Mouse (Mus musculus): Measurements from ENCODE around the gene Rasa4. TPM values are rescaled to one million over a fixed set of nuclear protein-coding genes. Genes with fewer than 3 reads are reported as not detected.
"Not testable (repeated sequence)": the region's sequence is repeated elsewhere in the genome, so short reads cannot be mapped to it uniquely, and the experiment has no call there.

The Rasa4 gene
- polyA plus RNA-seq, 1 experiment from 2014 or later, result 5.1 TPM

DNA sequence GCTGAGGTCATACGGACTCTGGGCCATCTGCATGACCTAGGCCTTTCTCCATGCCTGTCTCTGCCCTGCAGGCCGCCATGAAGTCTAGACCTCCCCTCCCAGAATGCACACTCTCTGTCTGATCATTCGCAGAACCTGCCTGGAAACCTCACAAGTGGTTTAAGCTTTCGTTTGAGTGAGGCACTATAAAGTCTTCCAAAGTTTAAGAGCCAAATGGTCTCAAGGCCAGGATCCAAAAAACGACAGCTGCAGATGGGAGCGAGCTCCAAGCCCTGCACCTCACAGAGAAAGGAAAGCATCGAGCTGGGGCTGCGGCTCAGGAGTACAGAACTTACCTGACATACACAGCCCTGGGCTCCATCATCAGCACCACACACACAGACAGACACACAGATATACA lies 68.6 kb downstream of the Rasa4 start:
- Histone ChIP-seq H3K27me3 (no peaks in the 10 kb centered on the region), H3K9ac (no peak overlapping the region), H3K27ac (no peak overlapping the region), H3K4me2 (no peak overlapping the region), H3K36me3 (ENCODE audit: poor library complexity, severe bottlenecking) (no peaks in the 10 kb centered on the region), H3K4me3 (no peak overlapping the region), H3K9me3 (replicated peaks) (no peaks in the 10 kb centered on the region), H3K4me1 (no peaks in the 10 kb centered on the region)
- ATAC-seq, result no peak
- 81% methylated on average over 8 of the region's 8 CpGs for WGBS

DNA sequence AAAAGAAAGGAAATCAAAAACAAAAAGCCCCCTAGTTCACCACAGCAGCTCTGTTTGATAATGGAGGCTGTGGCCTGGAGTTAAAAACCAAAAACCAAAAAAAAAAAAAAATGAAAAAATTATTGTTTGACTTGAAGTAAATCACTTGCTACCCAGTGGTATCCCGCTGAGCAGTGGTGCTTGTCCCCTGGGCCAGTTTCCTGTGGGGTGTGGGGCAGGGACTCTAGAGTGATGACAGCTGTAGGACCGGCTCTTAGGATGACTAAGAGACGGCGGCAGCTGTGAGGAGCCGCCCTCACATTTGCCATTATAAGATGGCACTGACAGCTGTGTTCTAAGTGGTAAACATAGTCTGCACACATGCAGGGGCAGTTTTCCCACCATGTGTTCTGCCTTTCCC lies 71.7 kb downstream of the Rasa4 start:
- no peak overlapping the region for H3K27ac ChIP-seq
- WGBS, result 92% methylated on average over 5 of the region's 5 CpGs
- no peaks in the 10 kb centered on the region for H3K4me1 ChIP-seq
- H3K27me3 ChIP-seq, result no peaks in the 10 kb centered on the region
- H3K4me3 ChIP-seq, result no peak overlapping the region
- H3K9ac ChIP-seq, result no peak overlapping the region
- no peak overlapping the region for H3K4me2 ChIP-seq
- ATAC-seq, result no peak
- no peaks in the 10 kb centered on the region for H3K9me3 ChIP-seq (replicated peaks)
- peaks cover 4% of the 10 kb centered on the region; the same call in 1 of the 2 replicates for H3K36me3 ChIP-seq (ENCODE audit: poor library complexity, severe bottlenecking)

DNA sequence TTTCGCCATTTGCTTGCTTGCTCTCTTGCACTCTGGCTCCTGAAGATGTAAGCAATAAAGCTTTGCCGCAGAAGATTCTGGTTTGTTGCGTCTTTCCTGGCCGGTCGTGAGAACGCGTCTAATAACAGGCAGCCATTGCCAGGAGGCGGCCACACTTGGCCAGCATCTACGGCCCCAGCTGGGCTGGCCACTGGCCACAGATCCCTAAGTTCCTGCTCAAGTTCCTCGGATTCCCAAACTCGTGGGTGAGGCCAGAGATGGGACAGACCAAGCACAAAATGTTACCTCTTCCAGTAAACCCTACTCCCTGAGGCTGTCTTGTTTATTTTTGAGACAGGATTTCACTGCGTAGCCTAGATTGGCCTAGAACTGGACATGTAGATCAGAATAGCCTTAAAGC lies 76.4 kb downstream of the Rasa4 start:
- H3K27me3 ChIP-seq; H3K27ac ChIP-seq; H3K4me2 ChIP-seq; H3K9me3 ChIP-seq (replicated peaks); ATAC-seq; H3K4me1 ChIP-seq; H3K9ac ChIP-seq; H3K4me3 ChIP-seq: not testable (repeated sequence)
- H3K36me3 ChIP-seq (ENCODE audit: poor library complexity, severe bottlenecking), result peaks cover 10% of the 10 kb centered on the region; the same call in 1 of the 2 replicates
- 91% methylated on average over 11 of the region's 12 CpGs for WGBS

Small RNA genes lying within 50 kb of the gene (microRNA-seq; reads per million reads assigned to microRNA genes)
- not detected for gene Mir7035

Other genes with a start within 250 kb of the Rasa4 start
- gene Hspb1, start 196.0 kb upstream of the Rasa4 start, polyA plus RNA-seq (2015; fragmentation: Nextera tagmentation; extraction: Ambion mirVana), result 3.9 and 4.3 TPM in 2 replicates
- 424 and 485 TPM in 2 replicates for gene Ywhag, start 149.3 kb upstream of the Rasa4 start, polyA plus RNA-seq (2015; fragmentation: Nextera tagmentation; extraction: Ambion mirVana)
- 0.48 TPM in 2 replicates for gene Ssc4d, start 109.4 kb upstream of the Rasa4 start, polyA plus RNA-seq (2015; fragmentation: Nextera tagmentation; extraction: Ambion mirVana)
- gene Zp3, start 103.8 kb upstream of the Rasa4 start, polyA plus RNA-seq (2015; fragmentation: Nextera tagmentation; extraction: Ambion mirVana), result not detected in 2 replicates
- 25.5 and 27.2 TPM in 2 replicates for gene Dtx2, start 89.1 kb upstream of the Rasa4 start, polyA plus RNA-seq (2015; fragmentation: Nextera tagmentation; extraction: Ambion mirVana)
- gene Upk3b, start 45.4 kb upstream of the Rasa4 start, polyA plus RNA-seq (2015; fragmentation: Nextera tagmentation; extraction: Ambion mirVana), result not detected in 2 replicates
- not detected in 2 replicates for gene Upk3bl, start 29.4 kb upstream of the Rasa4 start, polyA plus RNA-seq (2015; fragmentation: Nextera tagmentation; extraction: Ambion mirVana)
- 282 and 287 TPM in 2 replicates for gene Polr2j, start 32.7 kb downstream of the Rasa4 start, polyA plus RNA-seq (2015; fragmentation: Nextera tagmentation; extraction: Ambion mirVana)
- gene Lrwd1, start 52.2 kb downstream of the Rasa4 start, polyA plus RNA-seq (2015; fragmentation: Nextera tagmentation; extraction: Ambion mirVana), result 43.2 and 45.2 TPM in 2 replicates
- 18.4 and 22.8 TPM in 2 replicates for gene Alkbh4, start 52.2 kb downstream of the Rasa4 start, polyA plus RNA-seq (2015; fragmentation: Nextera tagmentation; extraction: Ambion mirVana)
- gene Orai2, start 86.8 kb downstream of the Rasa4 start, polyA plus RNA-seq (2015; fragmentation: Nextera tagmentation; extraction: Ambion mirVana), result 17.4 and 21.9 TPM in 2 replicates
- gene Prkrip1, start 115.0 kb downstream of the Rasa4 start, polyA plus RNA-seq (2015; fragmentation: Nextera tagmentation; extraction: Ambion mirVana), result 64.2 and 74.0 TPM in 2 replicates
- gene Sh2b2, start 162.6 kb downstream of the Rasa4 start, polyA plus RNA-seq (2015; fragmentation: Nextera tagmentation; extraction: Ambion mirVana), result 17.4 and 19.9 TPM in 2 replicates